Mouse (Mus musculus) ovary, postnatal 36 days (tissue): ENCODE results near the gene Pcbp3.

ENCODE experiments used
- DNase-seq: peaks from one replicate; pipeline ENCODE4 v3.0.0; 2022; ENCODE audit warnings: low spot score, mixed read lengths

Gene Pcbp3

DNA sequence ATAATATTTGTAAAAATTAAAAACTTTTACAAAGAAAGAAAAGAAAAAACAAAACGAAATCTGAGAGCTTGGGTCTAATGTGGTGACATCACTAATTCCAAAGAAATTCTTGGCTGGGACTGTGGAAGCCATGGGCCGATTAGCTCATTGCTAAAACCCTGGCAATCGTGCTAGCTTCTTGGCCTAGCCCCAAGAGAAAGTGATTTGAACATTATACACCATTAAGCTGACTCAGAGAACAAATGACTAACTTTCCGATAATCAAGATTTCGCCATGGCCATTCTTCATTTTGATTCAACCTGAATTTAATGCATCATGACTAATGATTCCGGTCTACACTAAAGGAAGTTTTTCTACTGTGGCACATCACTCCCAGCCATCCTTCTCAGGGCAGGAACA lies 30.6 kb downstream of the Pcbp3 start:
- peak; percentile 29 for DNase-seq

DNA sequence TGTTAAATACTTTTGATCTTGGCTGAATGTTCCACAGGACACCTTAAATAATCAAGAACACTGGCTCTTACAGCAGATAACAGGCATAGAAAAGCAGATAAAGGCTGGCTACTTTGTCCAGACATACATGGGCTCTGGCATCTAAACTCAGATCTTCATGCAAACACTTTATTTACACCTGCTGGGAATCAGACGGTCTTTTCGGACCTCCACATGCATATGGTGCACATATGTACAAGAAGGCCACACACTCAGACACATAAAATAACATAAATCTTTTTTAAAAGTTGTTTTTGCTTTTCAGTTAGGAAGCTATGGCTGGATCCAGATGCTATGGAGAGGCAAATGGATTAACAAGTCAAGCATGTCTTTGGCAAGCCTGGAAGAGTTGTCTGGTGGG lies 37.2 kb downstream of the Pcbp3 start:
- no peak for DNase-seq

DNA sequence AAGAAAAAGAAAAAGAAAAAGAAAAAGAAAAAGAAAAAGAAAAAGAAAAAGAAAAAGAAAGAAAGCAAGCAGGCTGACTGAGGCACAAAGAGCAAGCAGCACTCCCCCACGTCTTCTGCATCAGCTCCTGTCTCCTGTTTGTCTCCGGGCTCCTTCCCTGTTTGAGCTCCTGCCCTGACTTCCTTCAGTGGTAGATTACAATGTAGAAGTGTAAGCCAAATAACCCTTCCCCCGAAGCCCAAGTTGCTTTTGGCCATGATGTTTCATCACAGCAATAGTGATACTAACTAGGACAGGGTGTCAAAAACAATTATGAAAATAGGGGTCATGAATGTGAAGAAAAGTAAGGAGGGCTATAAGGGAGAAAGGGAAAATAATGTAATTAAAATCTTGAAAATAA lies 43.6 kb downstream of the Pcbp3 start:
- no peak for DNase-seq

DNA sequence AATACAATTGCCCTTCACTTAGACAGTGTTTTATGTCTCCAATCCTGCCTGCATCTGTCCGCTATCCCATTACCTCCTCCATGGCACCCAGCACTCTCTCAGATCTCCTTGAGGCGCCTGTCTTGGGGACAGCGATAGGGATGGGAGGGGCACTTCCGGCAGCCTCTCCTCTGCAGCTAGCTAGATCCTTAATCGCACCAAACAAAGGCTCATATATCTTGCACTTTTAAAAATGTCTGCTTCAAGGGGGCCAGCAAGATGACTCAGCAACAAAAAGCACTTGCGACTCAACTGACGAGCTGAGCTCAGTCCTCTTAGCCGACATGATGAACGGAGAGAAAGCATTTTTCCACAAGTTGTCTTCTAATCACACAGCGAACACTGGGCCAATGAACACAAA lies 55.3 kb downstream of the Pcbp3 start:
- DNase-seq, result no peak

DNA sequence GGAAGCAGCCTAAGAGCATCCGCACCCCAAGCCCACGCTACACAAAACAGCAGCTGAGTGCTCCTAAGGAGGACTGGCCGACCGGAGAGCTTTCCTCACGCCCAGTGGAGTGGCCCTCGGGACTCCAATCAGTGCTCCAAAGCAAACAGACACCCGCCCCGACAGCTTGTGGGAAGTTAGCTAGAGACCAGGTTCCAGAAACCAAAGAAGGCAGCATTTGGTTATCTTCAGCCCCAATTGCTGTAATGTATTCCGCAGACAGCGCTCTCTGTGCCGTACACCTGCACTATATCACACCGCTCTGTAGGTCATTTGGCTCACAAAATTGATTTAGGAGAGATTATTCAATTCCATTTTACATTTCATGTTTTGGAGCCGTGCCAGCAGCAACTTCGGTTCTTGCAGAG lies 55.7 kb downstream of the Pcbp3 start:
- DNase-seq, result no peak

DNA sequence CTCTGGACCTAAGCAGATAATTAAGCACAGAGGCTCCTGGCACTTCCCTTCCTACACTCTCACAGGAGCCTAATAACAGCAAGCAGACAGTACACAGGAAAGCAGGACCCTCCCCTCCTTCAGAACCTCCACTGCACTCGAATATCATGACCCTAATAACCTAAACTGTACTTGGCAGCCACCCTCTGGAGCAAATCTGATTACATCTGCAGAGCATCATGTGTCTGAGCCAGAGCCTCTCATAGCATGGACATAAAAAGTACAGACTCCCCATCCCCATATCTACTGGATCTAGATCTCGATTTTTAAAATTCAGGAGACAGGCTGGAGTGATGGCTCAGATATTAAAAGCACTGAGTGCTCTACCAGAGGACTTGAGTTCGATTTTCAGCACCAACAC lies 58.0 kb downstream of the Pcbp3 start:
- DNase-seq, result no peak

DNA sequence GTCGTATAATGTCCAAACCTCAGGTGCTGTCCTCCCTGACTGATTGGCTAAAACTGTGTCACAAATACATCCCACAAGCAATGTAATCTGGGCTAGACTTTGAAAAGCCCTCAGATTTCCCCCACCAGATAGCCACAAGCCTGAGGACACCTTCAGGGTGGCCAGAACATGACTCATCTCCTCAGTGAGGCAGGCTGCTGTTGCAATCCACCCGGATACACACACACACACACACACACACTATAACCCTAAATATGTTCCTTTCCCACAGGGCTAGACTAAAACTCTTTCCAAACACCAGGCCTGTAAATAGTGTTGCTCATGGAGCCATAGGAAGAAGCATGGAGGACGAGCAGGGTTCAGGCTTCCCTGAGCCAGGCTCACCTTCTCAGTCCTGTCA lies 58.6 kb downstream of the Pcbp3 start:
- DNase-seq, result no peak

DNA sequence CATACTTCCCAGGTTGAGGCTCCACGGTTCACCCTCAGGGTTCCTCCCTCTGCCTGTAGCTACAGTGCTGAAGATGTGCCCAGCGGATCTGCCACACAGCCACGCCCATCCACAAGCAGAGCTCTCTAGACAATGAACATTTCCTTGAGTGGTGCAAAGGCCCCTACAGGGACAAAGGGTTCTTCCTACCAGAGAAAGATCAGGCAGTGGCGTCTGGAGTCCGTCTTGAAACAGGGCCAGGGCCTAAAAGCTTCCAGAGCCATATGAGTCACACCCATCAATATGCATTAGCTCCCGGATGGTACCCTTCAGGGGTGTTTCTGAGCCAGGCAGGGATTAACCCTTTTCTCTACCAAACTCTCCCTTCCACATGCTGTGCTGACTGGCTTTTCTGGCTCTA lies 59.1 kb downstream of the Pcbp3 start:
- no peak for DNase-seq

DNA sequence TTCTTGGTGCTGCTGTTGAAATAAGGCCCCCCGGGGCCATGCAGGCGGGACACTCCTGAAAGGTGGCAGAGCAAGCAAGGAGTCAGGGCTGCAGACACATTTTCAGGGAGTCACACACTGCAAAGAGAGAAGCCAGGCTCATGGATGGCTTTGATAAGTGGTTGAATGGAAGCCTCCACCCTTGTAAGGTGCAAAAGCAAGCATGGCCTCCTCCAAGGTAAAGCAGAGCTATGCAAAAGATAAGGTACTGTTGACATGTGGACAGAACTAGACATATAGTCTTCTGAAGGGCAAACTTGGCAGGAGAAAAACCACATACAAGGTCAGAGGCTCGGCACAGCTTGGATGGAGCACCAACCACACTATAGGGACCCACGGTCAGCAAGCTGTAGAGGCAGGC lies 63.3 kb downstream of the Pcbp3 start:
- no peak for DNase-seq

DNA sequence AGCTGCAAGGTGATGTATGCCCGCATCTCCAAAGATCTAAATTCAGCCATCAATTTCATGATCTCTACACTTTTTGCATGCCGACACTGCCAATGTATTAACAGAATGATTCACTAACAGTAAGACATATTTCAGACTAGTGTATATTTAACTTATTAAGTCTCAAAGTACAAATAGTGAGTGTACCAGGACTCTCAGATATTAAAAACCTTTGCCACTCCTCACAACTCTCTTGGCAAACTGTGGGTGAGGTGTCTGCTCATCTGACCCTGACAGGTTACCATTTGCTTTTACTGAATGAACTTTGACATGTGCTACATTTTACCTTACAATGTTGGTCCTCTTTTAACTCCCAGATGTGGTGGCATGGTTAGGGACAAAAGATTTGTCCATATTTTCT lies 70.2 kb downstream of the Pcbp3 start:
- DNase-seq, result no peak

DNA sequence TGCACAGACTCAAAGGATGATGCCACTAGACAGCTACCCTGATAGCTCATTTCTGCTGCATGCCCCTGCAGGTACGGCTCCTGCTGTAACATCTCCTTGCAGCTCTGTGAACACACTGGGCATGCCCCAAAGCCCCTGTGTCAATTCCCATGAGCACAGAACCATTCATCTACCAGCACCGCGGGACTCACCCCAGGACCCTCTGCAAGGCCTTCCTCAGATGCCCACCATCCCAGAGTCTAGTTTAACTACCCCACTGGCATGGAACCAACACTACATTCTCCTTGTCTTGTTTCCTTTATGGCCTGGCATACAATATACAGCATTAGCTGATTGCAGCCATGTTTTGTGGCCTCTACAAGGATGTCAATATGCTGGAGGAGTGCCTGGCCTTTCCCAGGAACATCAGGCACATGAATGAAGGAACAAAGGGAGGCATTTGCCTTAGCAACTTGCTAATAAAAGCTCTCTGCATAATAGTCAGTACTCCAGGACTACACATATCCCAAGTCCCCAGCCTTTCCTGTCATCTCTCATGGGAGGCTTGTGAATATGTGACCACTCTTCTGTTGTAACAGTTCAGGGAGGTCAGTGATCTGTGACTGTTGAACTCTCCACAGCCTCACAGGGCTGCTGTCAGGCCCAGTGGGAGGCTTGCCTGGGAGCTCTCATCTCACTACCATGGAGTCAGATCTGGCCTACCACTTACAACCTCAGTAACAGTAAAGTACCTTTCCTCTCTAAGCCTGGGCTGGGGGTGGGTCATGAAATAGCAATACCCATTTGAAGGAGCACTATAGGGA lies 78.0 kb downstream of the Pcbp3 start:
- no peak for DNase-seq

DNA sequence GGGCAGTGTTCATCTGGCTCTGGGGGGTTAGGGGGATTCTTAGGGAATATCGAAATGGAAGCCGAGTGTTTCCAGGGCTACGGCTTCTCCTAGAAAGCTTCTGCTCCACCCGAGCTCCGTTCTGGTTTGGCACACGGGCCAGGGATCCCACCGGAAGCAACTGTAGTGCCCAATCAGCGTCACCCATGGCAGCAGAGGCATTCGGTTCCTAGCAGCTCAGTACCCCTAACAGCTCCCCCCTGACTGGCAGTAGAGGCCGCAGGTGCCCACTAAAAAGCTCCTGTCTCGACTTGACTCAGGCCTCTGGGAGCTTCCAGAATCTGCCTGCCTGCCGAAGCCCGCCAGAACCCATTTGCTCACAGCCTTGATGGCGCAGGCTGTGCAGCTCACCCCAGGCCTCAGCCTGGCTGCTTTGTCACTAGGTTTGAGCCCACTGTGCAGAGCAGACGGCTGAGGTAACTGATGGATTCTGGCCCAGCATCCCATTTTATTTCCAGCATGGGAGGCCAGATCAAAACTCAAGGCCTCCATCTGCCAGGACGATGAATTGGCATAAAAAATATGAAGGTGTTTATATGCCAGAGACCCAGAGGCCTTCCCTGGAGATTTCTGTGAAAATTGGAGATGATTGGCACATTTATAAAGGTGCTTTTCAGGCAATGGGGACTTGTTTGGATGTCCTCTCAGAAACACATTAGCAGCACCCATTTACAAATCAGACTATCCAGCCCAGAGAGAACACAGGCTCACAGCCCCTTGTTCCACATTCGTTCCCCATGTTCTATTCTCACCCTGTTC lies 78.8 kb downstream of the Pcbp3 start:
- DNase-seq, result no peak

DNA sequence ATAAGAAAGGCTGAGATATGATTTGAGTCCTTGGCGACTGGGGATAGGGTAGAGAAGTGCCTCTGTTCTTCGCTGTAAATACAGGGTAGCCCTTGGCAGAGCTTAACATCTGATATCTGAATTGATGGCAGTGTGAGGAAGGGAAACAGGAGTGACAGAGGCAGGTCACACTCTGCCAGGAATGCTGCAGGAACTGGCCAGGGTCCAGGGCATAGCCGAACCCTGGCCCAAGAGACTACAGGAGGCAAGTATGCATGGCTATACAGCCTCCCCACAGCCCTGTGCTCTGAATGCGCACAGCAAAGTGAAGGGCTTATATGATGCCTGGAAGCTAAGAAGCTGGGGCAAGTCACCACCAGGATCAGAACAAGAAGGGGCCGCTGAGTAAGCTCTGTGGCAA lies 79.8 kb downstream of the Pcbp3 start:
- DNase-seq, result no peak

DNA sequence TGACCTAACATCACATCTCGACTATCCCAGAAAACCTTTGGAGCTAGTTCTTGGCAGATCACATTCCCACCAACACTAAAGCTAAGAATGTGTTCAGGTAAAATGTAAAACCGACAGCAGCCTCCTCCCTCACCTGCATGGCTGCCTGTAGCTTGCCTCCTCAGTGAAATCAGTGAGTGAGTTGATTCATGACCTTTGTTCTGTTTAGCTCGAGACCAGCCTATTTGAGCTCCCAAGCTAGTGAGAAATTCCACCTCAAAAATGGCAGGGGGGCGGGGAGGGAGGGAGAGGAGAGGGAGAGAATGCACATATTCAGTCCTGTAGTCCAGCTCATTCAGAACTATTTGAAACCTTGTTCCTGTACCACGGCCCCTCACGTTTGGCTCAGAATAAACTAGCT lies 86.4 kb downstream of the Pcbp3 start:
- DNase-seq, result no peak

DNA sequence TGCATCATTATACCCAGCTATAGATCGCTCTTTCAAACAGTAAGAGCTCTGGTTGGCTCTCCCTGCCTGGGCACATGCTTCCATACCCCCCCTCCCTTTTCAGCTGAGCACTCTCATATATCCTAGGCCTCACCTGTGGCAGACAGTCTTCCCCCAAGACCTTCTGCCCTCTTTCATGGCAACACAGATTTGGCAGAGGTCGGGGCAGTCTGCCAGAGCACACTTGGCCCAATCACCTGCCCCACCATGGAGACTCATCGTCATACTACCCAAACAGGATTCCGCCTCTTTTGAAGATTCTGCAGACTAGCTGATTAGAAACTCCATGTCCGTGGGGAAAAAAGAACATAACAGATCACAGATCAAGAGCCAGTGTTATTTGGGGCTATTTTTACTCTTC lies 86.8 kb downstream of the Pcbp3 start:
- no peak for DNase-seq

DNA sequence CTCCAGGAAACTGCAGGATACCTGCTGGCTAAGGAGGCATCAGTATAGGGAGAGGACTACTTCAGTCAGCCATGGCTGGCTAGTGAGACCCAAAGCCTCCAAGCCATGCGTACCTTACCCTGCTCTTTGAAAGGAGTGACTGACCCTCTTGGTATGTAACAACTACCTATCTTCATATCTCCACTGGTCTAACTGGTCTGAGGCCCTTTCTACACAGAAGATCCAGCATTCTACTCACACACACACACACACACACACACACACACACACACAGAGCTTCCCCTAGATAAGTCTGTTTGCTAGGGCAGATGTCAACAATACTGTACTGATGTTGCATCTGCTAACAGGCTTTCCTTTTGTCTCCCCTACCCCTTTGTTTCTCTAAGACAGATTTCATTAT lies 87.3 kb downstream of the Pcbp3 start:
- DNase-seq, result no peak

DNA sequence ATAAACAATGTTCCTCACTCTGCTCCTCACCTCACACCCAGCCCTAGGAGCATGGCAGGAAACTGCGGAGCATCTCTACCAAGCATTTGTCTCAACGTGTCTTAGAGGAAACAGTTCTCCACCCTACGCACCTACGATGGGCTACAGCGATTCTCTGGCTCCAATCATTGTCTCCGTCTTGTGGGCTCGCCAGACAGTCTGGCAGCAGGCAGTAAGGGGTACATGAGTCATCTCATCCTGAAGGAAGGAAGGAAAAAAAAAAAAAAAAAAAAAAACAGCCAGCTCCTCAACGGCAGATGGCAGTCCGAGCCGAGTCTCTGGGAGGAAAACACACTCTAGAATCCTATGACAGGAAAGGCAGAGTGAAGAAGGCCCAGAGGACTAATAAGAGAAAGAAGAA lies 87.7 kb downstream of the Pcbp3 start:
- DNase-seq, result no peak

DNA sequence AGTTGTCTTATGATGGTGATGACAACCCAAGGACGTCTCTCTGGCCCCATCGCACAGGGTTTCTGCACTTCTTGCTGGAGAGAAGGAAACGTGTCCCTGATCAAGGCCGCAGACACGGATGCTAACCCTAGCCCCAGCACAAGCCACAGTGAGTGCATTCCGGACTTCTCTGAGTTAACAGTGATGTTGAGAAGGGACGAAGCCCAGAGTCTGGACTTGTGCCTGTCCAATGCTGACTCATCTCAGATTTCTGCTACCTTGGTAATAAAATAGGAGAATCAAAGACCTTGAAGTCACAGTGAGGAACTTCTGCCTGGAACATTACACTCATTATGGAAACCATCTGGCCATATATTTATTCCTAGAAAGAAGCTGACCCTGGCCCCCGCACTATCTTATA lies 89.0 kb downstream of the Pcbp3 start:
- DNase-seq, result no peak

DNA sequence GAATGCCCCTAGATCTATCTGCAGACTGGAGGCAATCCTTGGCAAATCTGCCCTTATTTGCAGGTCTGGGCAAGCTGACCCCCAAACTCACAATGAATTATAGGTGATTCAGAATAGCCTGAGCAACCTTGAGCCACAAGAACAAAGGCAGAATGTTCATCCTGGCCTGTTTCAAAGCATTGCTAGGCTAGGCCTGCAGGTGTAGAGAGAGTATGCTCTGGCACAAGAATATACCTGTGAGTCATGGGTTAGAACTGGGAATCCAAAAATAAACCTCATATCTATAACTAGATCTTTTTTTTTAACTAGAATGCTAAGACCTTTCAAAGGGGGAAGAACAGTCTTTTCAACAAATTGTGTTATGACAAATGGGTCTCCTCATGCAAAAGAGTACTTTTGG lies 95.8 kb downstream of the Pcbp3 start:
- no peak for DNase-seq

DNA sequence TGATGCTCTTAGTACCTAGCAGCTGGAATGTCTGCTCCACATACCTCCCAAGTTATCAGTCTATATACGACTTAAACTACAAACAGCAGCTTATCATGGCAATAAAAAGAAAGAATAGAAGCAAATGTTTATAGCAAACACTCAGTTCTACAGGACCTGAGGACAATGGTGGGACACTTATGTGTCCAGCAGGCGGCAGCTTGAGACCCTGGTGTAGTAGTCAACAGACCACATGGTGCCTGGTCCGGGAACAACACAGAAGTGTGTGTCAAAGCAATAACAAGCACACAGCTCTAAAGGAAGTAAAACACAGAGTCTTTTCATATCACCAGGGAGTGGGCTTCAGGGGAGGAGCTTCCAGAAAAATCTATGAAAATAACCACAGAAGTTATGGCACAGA lies 100.7 kb downstream of the Pcbp3 start:
- DNase-seq, result no peak

DNA sequence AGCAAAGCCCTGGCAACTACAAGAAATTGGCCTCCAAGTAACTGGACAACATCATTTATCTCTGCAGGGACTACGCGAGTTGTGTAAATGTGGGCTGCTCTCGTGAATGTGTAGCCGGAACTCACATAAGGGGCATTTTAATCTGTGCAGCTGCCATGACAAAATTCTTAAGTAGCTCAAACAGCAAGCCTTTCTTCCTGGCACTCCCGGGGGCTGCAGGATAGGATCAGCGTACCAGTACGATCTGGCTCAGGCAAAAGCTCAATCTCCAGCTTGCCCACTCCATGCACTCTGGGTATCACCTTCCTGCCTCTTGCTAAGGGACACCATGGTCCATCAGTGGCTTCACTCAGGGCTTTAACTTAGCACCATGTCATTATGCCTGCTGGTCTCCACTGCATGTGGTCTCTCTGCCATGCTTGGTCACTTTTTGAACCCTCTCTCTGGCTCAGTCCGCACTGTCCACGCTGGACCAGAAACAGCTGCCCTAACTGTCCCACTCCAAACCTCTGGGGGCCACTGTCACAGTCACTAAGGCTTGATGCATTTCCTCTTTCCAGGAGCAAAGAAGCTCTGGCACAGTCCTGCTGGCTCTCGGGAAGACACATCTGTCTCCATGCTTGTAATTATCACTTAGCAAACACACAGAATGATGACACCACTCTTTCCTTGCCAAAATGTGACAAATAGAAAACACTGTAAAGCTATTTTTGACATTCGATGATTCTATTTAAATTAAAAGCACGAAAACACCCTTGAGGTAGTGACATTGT lies 102.1 kb downstream of the Pcbp3 start:
- DNase-seq, result no peak

DNA sequence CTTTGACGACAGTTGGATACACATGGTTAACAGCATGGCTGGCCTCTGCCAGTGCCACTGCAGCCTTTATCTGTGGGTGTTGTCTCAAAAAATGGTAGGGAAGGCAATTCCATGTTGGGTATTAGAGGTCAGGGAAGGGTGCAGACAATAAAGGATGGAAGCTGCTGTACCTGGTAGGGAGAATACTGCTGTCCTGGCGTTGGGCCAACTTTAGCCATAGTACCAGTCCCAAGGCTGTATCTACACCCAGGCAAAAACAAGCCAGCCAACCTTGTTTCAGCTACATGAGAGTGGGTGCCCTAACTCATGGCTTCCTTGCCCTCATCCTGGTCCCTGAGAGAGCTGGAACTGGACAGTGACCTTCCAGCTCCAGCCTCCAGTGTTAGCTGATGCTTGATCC lies 103.8 kb downstream of the Pcbp3 start:
- no peak for DNase-seq

DNA sequence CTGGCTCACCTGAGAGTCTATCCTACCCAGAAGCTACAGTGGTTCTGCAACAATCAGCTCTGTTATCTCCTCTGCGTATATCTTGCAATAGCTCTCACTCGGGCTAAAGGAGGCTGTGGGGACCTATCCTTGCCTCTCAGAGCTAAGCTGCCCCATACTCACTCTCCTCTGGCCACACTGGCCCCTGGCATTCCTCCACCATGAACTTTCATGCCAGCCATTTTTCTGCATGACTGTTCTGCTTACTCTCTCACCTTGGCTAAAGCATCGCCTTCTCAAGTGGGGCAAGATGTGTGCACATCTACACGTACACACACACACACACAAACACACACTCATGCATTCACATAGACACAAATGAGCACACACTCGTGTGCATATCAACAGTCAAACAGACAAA lies 115.2 kb downstream of the Pcbp3 start:
- no peak for DNase-seq
